Mouse (Mus musculus) spleen, adult 2 months (tissue): Measurements from ENCODE around the gene Tmem56.

ENCODE experiments used
- CTCF ChIP-seq: fragments of 200-500 bp; IDR thresholded peaks from 2 replicates; pipeline ENCODE4 v1.5.1; 2011; ENCODE audit warnings: mild to moderate bottlenecking, inconsistent platforms; ENCODE audit not compliant: insufficient read depth, insufficient read length, insufficient replicate concordance; ENCODE audit errors: extremely low read depth
- POLR2A ChIP-seq: fragments of 200-500 bp; IDR thresholded peaks from 2 replicates; pipeline ENCODE4 v1.6.1; 2011; ENCODE audit warnings: low read depth, low read length, inconsistent platforms

- TF ChIP-seq CTCF (no peak), POLR2A (no peak)
Measured at GRCm38 (mm10) chr3:121202638-121203037, 80.3 kb downstream of the Tmem56 start.
